Mouse (Mus musculus): ENCODE results near the gene Atf7ip2.
A peak's percentile ranks its signal among the peaks of the same experiment; 100 is the strongest.
"Not testable (repeated sequence)": the region's sequence is repeated elsewhere in the genome, so short reads cannot be mapped to it uniquely, and the experiment has no call there.

The Atf7ip2 gene

GRCm38 (mm10) chr16:10192679-10193506 lies at the start of gene Atf7ip2:
Gene Atf7ip2, plus strand, starts transcription at chr16:10192712.
- DNase-seq = no peak

GRCm38 (mm10) chr16:10143166-10143565 lies 49.3 kb upstream of the Atf7ip2 start:
- DNase-seq = no peak

- no peak for DNase-seq
These were observed 45.1 kb upstream of the Atf7ip2 start for GRCm38 (mm10) chr16:10147401-10147800.

- DNase-seq = no peak
These were observed 23.2 kb upstream of the Atf7ip2 start for GRCm38 (mm10) chr16:10169123-10169905.

GRCm38 (mm10) chr16:10170005-10170404 lies 22.5 kb upstream of the Atf7ip2 start, which contains the start of gene Rpl39l:
Gene Rpl39l, plus strand, starts transcription at chr16:10170226.
- DNase-seq = no peak

GRCm38 (mm10) chr16:10171276-10171675 lies 21.2 kb upstream of the Atf7ip2 start:
- no peak for DNase-seq

- DNase-seq = no peak
These were observed 20.2 kb upstream of the Atf7ip2 start for GRCm38 (mm10) chr16:10172179-10172820.

GRCm38 (mm10) chr16:10187461-10187860 lies 5.1 kb upstream of the Atf7ip2 start:
- not testable (repeated sequence) for DNase-seq

GRCm38 (mm10) chr16:10208777-10209176 lies 16.3 kb downstream of the Atf7ip2 start:
- DNase-seq = no peak

- not testable (repeated sequence) for DNase-seq
These were observed 23.9 kb downstream of the Atf7ip2 start for GRCm38 (mm10) chr16:10216366-10216765.

- not testable (repeated sequence) for DNase-seq
These were observed 24.5 kb downstream of the Atf7ip2 start for GRCm38 (mm10) chr16:10217020-10217419.

- DNase-seq = no peak
These were observed 34.8 kb downstream of the Atf7ip2 start for GRCm38 (mm10) chr16:10227361-10227760.

- DNase-seq = no peak
These were observed 44.1 kb downstream of the Atf7ip2 start for GRCm38 (mm10) chr16:10236601-10237000.

GRCm38 (mm10) chr16:10253993-10254392 lies 61.5 kb downstream of the Atf7ip2 start:
- no peak for DNase-seq

GRCm38 (mm10) chr16:10272256-10272655 lies 79.7 kb downstream of the Atf7ip2 start:
- DNase-seq = peak; percentile 59 to 61

- DNase-seq = peak in 1 of 2 experiments; percentile 9
These were observed 82.0 kb downstream of the Atf7ip2 start for GRCm38 (mm10) chr16:10274465-10274864.

- not testable (repeated sequence) for DNase-seq
These were observed 84.3 kb downstream of the Atf7ip2 start for GRCm38 (mm10) chr16:10276778-10277177.

- peak; percentile 62 to 73 for DNase-seq
These were observed 87.9 kb downstream of the Atf7ip2 start for GRCm38 (mm10) chr16:10280286-10280951.

GRCm38 (mm10) chr16:10281890-10282289 lies 89.4 kb downstream of the Atf7ip2 start:
- DNase-seq = no peak

GRCm38 (mm10) chr16:10286513-10287268 lies 94.2 kb downstream of the Atf7ip2 start:
- no peak for DNase-seq

- no peak for DNase-seq
These were observed 95.6 kb downstream of the Atf7ip2 start for GRCm38 (mm10) chr16:10288115-10288514.

All from B cell, adult 2 months (primary cell).